Mouse (Mus musculus) kidney, postnatal 0 days (tissue): ENCODE measurements around the gene Olfr1186. TPM values are rescaled to one million over a fixed set of nuclear protein-coding genes. Genes with fewer than 3 reads are reported as not detected.
"Not testable (repeated sequence)": the region's sequence is repeated elsewhere in the genome, so short reads cannot be mapped to it uniquely, and the experiment has no call there.

Experiments used
- ATAC-seq: fragments of 200-750 bp; cut with Nextera tagmentation; replicated peaks from 2 replicates; pipeline ENCODE4 v1.8.0; 2017; ENCODE audit warnings: low read depth, moderate number of reproducible peaks, moderate TSS enrichment, moderate library complexity; ENCODE audit not compliant: low FRiP score
- DNase-seq: peaks from one replicate; pipeline ENCODE4 v3.0.0-alpha.2; 2016; ENCODE audit warnings: low spot score
- H3K27ac ChIP-seq: fragments of 300-500 bp; sonication (generic); 2 replicates; pipeline ENCODE4 v1.5.1; 2014; ENCODE audit warnings: mild to moderate bottlenecking
- H3K27me3 ChIP-seq: fragments of 300-500 bp; sonication (generic); 2 replicates; pipeline ENCODE4 v1.6.1; 2014; ENCODE audit warnings: low read length, mixed read lengths; ENCODE audit not compliant: insufficient read depth
- H3K36me3 ChIP-seq: fragments of 300-500 bp; sonication (generic); 2 replicates; pipeline ENCODE4 v1.6.1; 2014; ENCODE audit warnings: low read length, mixed read lengths; ENCODE audit not compliant: insufficient read depth
- H3K4me1 ChIP-seq: fragments of 300-500 bp; sonication (generic); replicated peaks from 2 replicates; pipeline ENCODE4 v1.6.1; 2014; ENCODE audit warnings: antibody characterized with exemption, low read length, mixed read lengths; ENCODE audit not compliant: insufficient read depth
- H3K4me2 ChIP-seq: fragments of 300-500 bp; sonication (generic); 2 replicates; pipeline ENCODE4 v1.6.1; 2014; ENCODE audit warnings: mild to moderate bottlenecking, low read length, moderate library complexity, mixed read lengths
- H3K4me3 ChIP-seq: fragments of 300-500 bp; sonication (generic); replicated peaks from 2 replicates; pipeline ENCODE4 v1.5.1; 2014; ENCODE audit warnings: low read depth, low read length
- H3K9ac ChIP-seq: fragments of 300-500 bp; sonication (generic); 2 replicates; pipeline ENCODE4 v1.6.1; 2014; ENCODE audit warnings: low read depth, low read length
- H3K9me3 ChIP-seq: fragments of 300-500 bp; sonication (generic); replicated peaks from 2 replicates; pipeline ENCODE4 v1.6.1; 2016; ENCODE audit warnings: low read length, inconsistent platforms, mixed read lengths
- CTCF ChIP-seq: IDR thresholded peaks from 2 replicates; pipeline ENCODE4 v1.5.1; 2016; ENCODE audit warnings: antibody characterized with exemption, low read depth, mild to moderate bottlenecking, moderate library complexity
- WGBS: fragments of 180-500 bp; shearing (Covaris S2); extraction: QIAGEN DNeasy Blood & Tissue Kit; methylation state at CpG from one replicate; pipeline ENCODE4 v1.1.7; 2014; 5-methylcytosine and 5-hydroxymethylcytosine counted together
- polyA plus RNA-seq: library from polyadenylated mRNA; unstranded; fragments of >200 nt; fragmentation: Nextera tagmentation; extraction: Ambion mirVana; gene quantifications from 2 replicates; pipeline ENCODE4 v1.2.1, GENCODE M21; 2015

Olfr1186 gene
- not detected in 2 replicates for polyA plus RNA-seq

GRCm38 (mm10) chr2:88518251-88518650, at the start of gene Olfr1186:
TSS of gene Olfr1186 (plus strand) at chr2:88518551.
- WGBS, result 72% methylated on average over 2 of the region's 2 CpGs
- DNase-seq (no peak), ATAC-seq (no peak)
- Histone ChIP-seq H3K4me2 (no peak within 1 kb of the TSS), H3K9me3 (no peaks in the 10 kb centered on the region), H3K9ac (no peak within 1 kb of the TSS), H3K4me1 (no peaks in the 10 kb centered on the region), H3K4me3 (no peak within 1 kb of the TSS), H3K27me3 (no peaks in the 10 kb centered on the region), H3K27ac (no peak within 1 kb of the TSS), H3K36me3 (no peaks in the 10 kb centered on the region)
- TF ChIP-seq CTCF, result no peak

DNA sequence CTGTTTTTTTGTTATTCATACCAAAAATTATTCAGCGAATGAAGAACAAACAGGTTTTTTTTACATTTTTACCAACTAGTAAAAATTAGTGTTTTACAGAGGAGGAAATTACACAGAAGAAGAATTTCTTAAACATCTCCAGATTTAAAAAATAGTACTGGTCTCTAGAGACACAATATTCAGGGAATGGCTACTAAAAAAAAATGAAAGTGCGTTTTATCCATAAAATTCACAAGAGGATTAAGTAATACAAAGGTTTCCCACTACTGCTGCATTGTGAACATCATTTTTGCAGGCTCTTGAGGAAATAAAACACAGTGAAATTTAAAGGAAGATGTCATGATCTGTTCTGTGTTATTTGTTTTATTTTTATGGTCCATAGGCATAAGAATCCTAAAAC, 35.1 kb upstream of the Olfr1186 start, which contains the start of gene Olfr1184:
Gene Olfr1184 (plus strand): TSS at position 301 of the 400 bp plus-strand sequence.
- Histone ChIP-seq H3K4me3 (no peak within 1 kb of the TSS), H3K4me1 (no peaks in the 10 kb centered on the region), H3K27ac (no peak within 1 kb of the TSS), H3K36me3 (no peaks in the 10 kb centered on the region), H3K27me3 (no peaks in the 10 kb centered on the region), H3K4me2 (no peak within 1 kb of the TSS), H3K9me3 (no peaks in the 10 kb centered on the region), H3K9ac (no peak within 1 kb of the TSS)
- WGBS, result 90% methylated on average over 2 of the region's 2 CpGs
- no peak for DNase-seq
- TF ChIP-seq CTCF, result no peak
- ATAC-seq, result no peak

DNA sequence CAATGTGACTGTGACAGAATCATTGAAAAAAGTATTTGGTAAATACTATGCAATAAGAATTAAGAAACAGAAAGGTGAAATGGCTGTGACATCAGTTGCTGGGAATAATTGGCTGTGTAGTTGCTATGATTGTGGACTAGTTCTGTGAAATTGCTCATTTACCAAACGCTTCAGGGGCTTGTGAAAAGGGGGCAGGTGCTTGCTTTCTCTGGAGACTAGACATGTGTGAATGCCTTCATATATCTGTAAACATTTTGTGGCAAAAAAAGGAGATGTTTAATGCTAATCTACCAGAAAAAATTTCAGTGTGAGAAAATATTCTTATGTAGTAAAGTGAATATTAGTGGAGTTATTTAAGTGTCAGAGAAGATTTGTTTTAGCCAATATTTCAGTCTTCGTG, 25.3 kb upstream of the Olfr1186 start, which contains the start of gene Olfr1185-ps1:
Gene Olfr1185-ps1 (plus strand): TSS at position 301 of the 400 bp plus-strand sequence.
- Histone ChIP-seq H3K4me1 (no peaks in the 10 kb centered on the region), H3K9me3 (no peaks in the 10 kb centered on the region), H3K4me3 (no peak within 1 kb of the TSS), H3K27ac (no peak within 1 kb of the TSS), H3K36me3 (no peaks in the 10 kb centered on the region), H3K27me3 (no peaks in the 10 kb centered on the region), H3K4me2 (no peak within 1 kb of the TSS), H3K9ac (no peak within 1 kb of the TSS)
- TF ChIP-seq CTCF, result no peak
- 65% methylated on average over 2 of the region's 2 CpGs for WGBS
- ATAC-seq (no peak), DNase-seq (no peak)

DNA sequence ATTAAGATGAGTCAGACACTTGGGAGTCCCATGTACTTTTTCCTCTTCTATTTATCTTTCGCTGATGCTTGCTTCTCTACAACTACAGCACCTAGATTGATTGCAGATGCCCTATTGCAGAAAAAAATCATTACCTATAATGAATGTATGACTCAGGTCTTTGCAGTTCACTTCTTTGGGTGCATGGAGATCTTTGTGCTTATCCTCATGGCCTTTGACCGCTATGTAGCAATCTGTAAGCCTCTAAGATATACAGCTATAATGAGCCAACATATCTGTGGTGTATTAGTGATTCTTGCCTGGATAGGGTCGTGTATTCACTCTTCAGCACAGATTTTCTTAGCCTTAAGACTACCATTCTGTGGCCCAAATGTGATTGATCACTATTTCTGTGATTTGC, 7.4 kb downstream of the Olfr1186 start:
- TF ChIP-seq CTCF, result no peak
- H3K4me1 ChIP-seq, result no peaks in the 10 kb centered on the region
- ATAC-seq (no peak), DNase-seq (no peak)
- H3K27me3 ChIP-seq, result no peaks in the 10 kb centered on the region
- H3K9ac ChIP-seq, result no peak overlapping the region
- no peaks in the 10 kb centered on the region for H3K36me3 ChIP-seq
- H3K27ac ChIP-seq, result no peak overlapping the region
- WGBS, result 71% methylated on average over 3 of the region's 3 CpGs
- no peaks in the 10 kb centered on the region for H3K9me3 ChIP-seq
- H3K4me3 ChIP-seq, result no peak overlapping the region
- H3K4me2 ChIP-seq, result no peak overlapping the region

GRCm38 (mm10) chr2:88556635-88557034, 38.3 kb downstream of the Olfr1186 start, which contains the start of gene Olfr1188:
TSS of gene Olfr1188 (plus strand) at chr2:88556935.
- Histone ChIP-seq H3K4me1 (no peaks in the 10 kb centered on the region), H3K27ac (no peak within 1 kb of the TSS), H3K36me3 (no peaks in the 10 kb centered on the region), H3K27me3 (no peaks in the 10 kb centered on the region), H3K4me2 (no peak within 1 kb of the TSS), H3K4me3 (no peak within 1 kb of the TSS), H3K9ac (no peak within 1 kb of the TSS), H3K9me3 (no peaks in the 10 kb centered on the region; the same call in 1 of the 2 replicates)
- no peak for ATAC-seq
- no peak for TF ChIP-seq CTCF
- WGBS, result 88% methylated on average over 2 of the region's 2 CpGs
- DNase-seq, result no peak

DNA sequence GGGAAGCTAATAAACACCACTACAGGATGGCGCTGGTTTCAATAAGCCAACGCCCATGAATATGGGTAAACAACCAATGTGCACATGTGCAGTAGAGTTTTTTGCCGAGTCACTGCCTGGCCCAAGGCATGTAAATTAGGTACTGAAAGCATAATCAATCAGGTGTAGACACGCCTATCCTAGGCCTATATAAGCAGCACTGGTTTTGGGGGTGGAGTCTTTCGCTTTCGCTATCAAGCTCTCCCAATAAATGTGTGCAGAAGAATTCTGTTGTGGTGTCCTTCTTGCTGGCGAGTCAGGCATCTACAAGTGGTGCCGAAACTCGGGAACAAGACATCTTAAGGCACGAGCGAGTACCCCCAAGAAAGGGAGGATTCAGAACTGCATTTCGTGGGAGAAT, 54.3 kb downstream of the Olfr1186 start:
- DNase-seq, result not testable (repeated sequence)
- 91% methylated on average over 12 of the region's 12 CpGs for WGBS

More for the DNA sequence above, 54.3 kb downstream of the Olfr1186 start:
- not testable (repeated sequence) for H3K27ac ChIP-seq, H3K27me3 ChIP-seq, ATAC-seq, H3K4me1 ChIP-seq, H3K36me3 ChIP-seq, H3K9ac ChIP-seq, H3K9me3 ChIP-seq, H3K4me3 ChIP-seq, H3K4me2 ChIP-seq

Other genes with a start within 250 kb of the Olfr1186 start
- not detected in 2 replicates for gene Olfr1173, start 238.7 kb upstream of the Olfr1186 start, polyA plus RNA-seq
- gene Olfr1174-ps, start 203.4 kb upstream of the Olfr1186 start, polyA plus RNA-seq, result not detected in 2 replicates
- gene Olfr1175-ps, start 191.3 kb upstream of the Olfr1186 start, polyA plus RNA-seq, result not detected in 2 replicates
- not detected in 2 replicates for gene Olfr1176, start 181.8 kb upstream of the Olfr1186 start, polyA plus RNA-seq
- gene Olfr1177-ps, start 172.1 kb upstream of the Olfr1186 start, polyA plus RNA-seq, result not detected in 2 replicates
- not detected in 2 replicates for gene Olfr1178, start 131.5 kb upstream of the Olfr1186 start, polyA plus RNA-seq
- gene Olfr1179, start 112.1 kb upstream of the Olfr1186 start, polyA plus RNA-seq, result not detected in 2 replicates
- gene Olfr1180, start 99.4 kb upstream of the Olfr1186 start, polyA plus RNA-seq, result not detected in 2 replicates
- not detected in 2 replicates for gene Olfr1181, start 92.4 kb upstream of the Olfr1186 start, polyA plus RNA-seq
- not detected in 2 replicates for gene Gm13757, start 69.4 kb upstream of the Olfr1186 start, polyA plus RNA-seq
- not detected in 2 replicates for gene Olfr1183, start 63.7 kb upstream of the Olfr1186 start, polyA plus RNA-seq
- not detected in 2 replicates for gene Olfr1184, start 35.0 kb upstream of the Olfr1186 start, polyA plus RNA-seq
- gene Olfr1185-ps1, start 25.2 kb upstream of the Olfr1186 start, polyA plus RNA-seq, result not detected in 2 replicates
- gene Olfr1188, start 38.4 kb downstream of the Olfr1186 start, polyA plus RNA-seq, result not detected in 2 replicates
- gene Olfr1189, start 67.9 kb downstream of the Olfr1186 start, polyA plus RNA-seq, result not detected in 2 replicates
- not detected in 2 replicates for gene Olfr1191-ps1, start 122.0 kb downstream of the Olfr1186 start, polyA plus RNA-seq
- not detected in 2 replicates for gene Olfr1192-ps1, start 130.0 kb downstream of the Olfr1186 start, polyA plus RNA-seq
- gene Olfr1193, start 157.1 kb downstream of the Olfr1186 start, polyA plus RNA-seq, result not detected in 2 replicates
- not detected in 2 replicates for gene Olfr1195, start 170.6 kb downstream of the Olfr1186 start, polyA plus RNA-seq
- gene Olfr1196, start 186.0 kb downstream of the Olfr1186 start, polyA plus RNA-seq, result not detected in 2 replicates
- not detected in 2 replicates for gene Olfr1197, start 213.8 kb downstream of the Olfr1186 start, polyA plus RNA-seq
- not detected in 2 replicates for gene Olfr1198, start 232.8 kb downstream of the Olfr1186 start, polyA plus RNA-seq
- not detected in 2 replicates for gene Olfr1199, start 241.9 kb downstream of the Olfr1186 start, polyA plus RNA-seq